Mouse (Mus musculus): Measurements from ENCODE around the gene Myocd. TPM values are rescaled to one million over a fixed set of nuclear protein-coding genes. Genes with fewer than 3 reads are reported as not detected.

Myocd gene
- polyA plus RNA-seq, 1 experiment from 2014 or later: 3.0 TPM

DNA sequence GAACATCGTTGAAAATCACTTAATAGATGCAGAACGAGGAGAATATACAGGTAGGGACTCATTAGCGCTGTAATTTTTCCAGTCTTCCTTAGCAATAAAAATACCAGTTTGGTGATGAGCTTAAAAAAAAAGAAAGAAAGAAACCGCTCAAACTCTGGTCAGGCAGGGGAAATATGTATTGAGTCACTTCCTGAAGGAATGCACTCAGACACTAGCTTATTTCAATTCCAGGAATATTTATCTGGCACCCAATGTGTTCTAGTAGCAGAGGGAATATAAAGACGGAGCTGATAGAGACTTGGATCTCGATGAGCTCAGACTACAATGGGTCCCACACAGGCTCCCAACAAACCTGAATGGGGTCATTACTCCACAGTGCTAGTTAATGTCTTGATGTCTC lies 5.7 kb upstream of the Myocd start:
- Histone ChIP-seq H3K27me3 (replicated peaks; ENCODE audit: insufficient read depth, low read length) (0 out of 2 replicates have a peak, but pooled peaks cover under 1% of the 10 kb centered on the region), H3K4me2 (replicated peaks; ENCODE audit: low read depth, low read length) (no peak overlapping the region), H3K36me3 (ENCODE audit: insufficient read depth, low read length) (no peaks in the 10 kb centered on the region), H3K27ac (ENCODE audit: low read length) (no peak overlapping the region), H3K9me3 (ENCODE audit: low read length) (no peaks in the 10 kb centered on the region), H3K4me1 (ENCODE audit: insufficient read depth, low read depth, low read length) (peaks cover 5% of the 10 kb centered on the region; the same call in 1 of the 2 replicates), H3K9ac (replicated peaks; ENCODE audit: low read depth) (no peak overlapping the region), H3K4me3 (ENCODE audit: low read depth, low read length) (no peak overlapping the region)
- TF ChIP-seq CTCF (IDR thresholded peaks at IDR 0.05): no peak
- TF ChIP-seq EP300 (IDR thresholded peaks at IDR 0.05): no peak
- DNase-seq (ENCODE audit: low spot score) (peak; percentile 50), ATAC-seq (no peak)
- WGBS: 66% methylated on average over 6 of the region's 6 CpGs

DNA sequence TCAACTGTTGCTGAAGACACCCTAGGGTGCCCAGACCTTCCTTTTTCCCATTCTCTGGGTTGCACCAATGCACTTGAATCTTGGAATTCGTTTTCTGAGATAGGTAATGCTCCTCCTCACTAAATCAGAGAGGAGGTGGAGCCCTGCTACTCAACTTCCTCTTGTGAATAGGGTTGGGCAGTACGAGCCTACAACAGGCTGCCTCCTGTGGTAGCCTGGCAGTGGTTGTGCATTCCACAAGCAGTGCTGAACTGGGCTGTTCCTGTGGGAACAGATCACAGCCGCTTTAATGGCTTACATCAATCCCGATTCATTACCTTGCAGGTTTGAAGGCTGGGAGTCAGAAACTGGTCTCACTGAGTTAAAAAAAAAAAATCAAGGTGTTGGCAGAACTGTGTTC lies 1.2 kb upstream of the Myocd start:
- DNase-seq (ENCODE audit: low spot score) (peak; percentile 50), ATAC-seq (peak; percentile 38; the same call in 1 of the 2 replicates)
- peaks cover 5% of the 10 kb centered on the region; the same call in 1 of the 2 replicates for H3K4me1 ChIP-seq (ENCODE audit: insufficient read depth, low read depth, low read length)
- no peaks in the 10 kb centered on the region for H3K36me3 ChIP-seq (ENCODE audit: insufficient read depth, low read length)
- H3K9me3 ChIP-seq (ENCODE audit: low read length): no peaks in the 10 kb centered on the region
- H3K9ac ChIP-seq (replicated peaks; ENCODE audit: low read depth): no peak overlapping the region
- TF ChIP-seq EP300 (IDR thresholded peaks at IDR 0.05) (no peak), CTCF (IDR thresholded peaks at IDR 0.05) (peak; percentile 46)
- WGBS: 20% methylated on average over 4 of the region's 4 CpGs
- no peak overlapping the region for H3K4me2 ChIP-seq (replicated peaks; ENCODE audit: low read depth, low read length)
- H3K4me3 ChIP-seq (ENCODE audit: low read depth, low read length): no peak overlapping the region
- 0 out of 2 replicates have a peak, but pooled peaks cover 3% of the 10 kb centered on the region for H3K27me3 ChIP-seq (replicated peaks; ENCODE audit: insufficient read depth, low read length)
- H3K27ac ChIP-seq (ENCODE audit: low read length): no peak overlapping the region

DNA sequence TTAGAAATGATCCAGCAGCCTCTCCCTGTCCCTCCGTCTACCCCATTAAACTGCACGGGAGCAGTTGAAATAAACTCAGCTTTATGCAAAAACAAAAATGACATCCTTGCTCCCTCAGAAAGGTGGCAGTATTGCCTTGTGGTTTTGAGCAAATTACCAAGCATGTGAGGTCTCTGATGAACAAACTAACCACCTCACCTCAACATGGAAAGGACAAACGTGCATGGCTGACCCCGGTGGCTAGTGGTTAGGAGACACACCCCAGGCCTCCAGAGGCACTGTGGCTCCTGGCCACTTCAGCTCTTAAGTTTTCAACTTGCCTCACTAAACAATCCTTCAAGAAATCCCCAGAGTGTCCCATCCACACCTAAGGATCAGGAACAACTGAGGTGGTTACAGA lies 1.5 kb downstream of the Myocd start:
- DNase-seq (ENCODE audit: low spot score) (peak; percentile 78), ATAC-seq (peak; percentile 43; the same call in 1 of the 2 replicates)
- peak; percentile 79 for TF ChIP-seq CTCF (IDR thresholded peaks at IDR 0.05)
- no peak for TF ChIP-seq EP300 (IDR thresholded peaks at IDR 0.05)
- no peak overlapping the region for H3K9ac ChIP-seq (replicated peaks; ENCODE audit: low read depth)
- peaks cover 5% of the 10 kb centered on the region; the same call in 1 of the 2 replicates for H3K4me1 ChIP-seq (ENCODE audit: insufficient read depth, low read depth, low read length)
- H3K27me3 ChIP-seq (replicated peaks; ENCODE audit: insufficient read depth, low read length): 0 out of 2 replicates have a peak, but pooled peaks cover 3% of the 10 kb centered on the region
- no peak overlapping the region for H3K4me3 ChIP-seq (ENCODE audit: low read depth, low read length)
- no peaks in the 10 kb centered on the region for H3K9me3 ChIP-seq (ENCODE audit: low read length)
- no peaks in the 10 kb centered on the region for H3K36me3 ChIP-seq (ENCODE audit: insufficient read depth, low read length)
- H3K4me2 ChIP-seq (replicated peaks; ENCODE audit: low read depth, low read length): no peak overlapping the region
- WGBS: 27% methylated on average over 4 of the region's 4 CpGs
- H3K27ac ChIP-seq (ENCODE audit: low read length): no peak overlapping the region

- TF ChIP-seq EP300 (IDR thresholded peaks at IDR 0.05) (no peak), CTCF (IDR thresholded peaks at IDR 0.05) (no peak)
- ATAC-seq (no peak), DNase-seq (ENCODE audit: low spot score) (no peak)
- 65% methylated on average over 6 of the region's 6 CpGs for WGBS
- H3K4me2 ChIP-seq (replicated peaks; ENCODE audit: low read depth, low read length): no peak overlapping the region
- H3K9me3 ChIP-seq (ENCODE audit: low read length): no peaks in the 10 kb centered on the region
- no peak overlapping the region for H3K27ac ChIP-seq (ENCODE audit: low read length)
- H3K4me3 ChIP-seq (ENCODE audit: low read depth, low read length): no peak overlapping the region
- H3K36me3 ChIP-seq (ENCODE audit: insufficient read depth, low read length): no peaks in the 10 kb centered on the region
- no peaks in the 10 kb centered on the region for H3K27me3 ChIP-seq (replicated peaks; ENCODE audit: insufficient read depth, low read length)
- H3K9ac ChIP-seq (replicated peaks; ENCODE audit: low read depth): no peak overlapping the region
- H3K4me1 ChIP-seq (ENCODE audit: insufficient read depth, low read depth, low read length): no peaks in the 10 kb centered on the region
Measured at GRCm38 (mm10) chr11:65263466-65263865, 6.3 kb downstream of the Myocd start.

DNA sequence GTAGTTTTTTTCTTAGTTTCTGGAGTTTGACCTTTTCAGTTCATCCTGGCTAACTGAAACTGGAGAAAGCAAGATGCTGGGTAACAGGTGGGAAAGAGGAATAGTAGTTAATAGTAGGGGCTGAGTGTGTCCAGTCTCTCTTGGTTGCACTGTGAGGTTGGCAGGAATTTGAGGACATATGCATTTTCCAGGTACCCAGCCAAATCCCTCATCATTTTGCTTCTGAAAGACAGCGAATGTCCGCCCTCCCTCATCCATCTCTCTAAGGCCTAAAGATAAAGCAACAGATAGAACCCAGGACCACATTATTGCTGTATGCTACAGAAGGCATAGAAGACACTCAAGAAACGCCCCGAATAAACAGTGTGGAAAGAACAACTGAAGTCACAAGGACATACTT lies 10.8 kb downstream of the Myocd start:
- H3K27me3 ChIP-seq (replicated peaks; ENCODE audit: insufficient read depth, low read length): no peaks in the 10 kb centered on the region
- no peak for ATAC-seq
- no peaks in the 10 kb centered on the region for H3K4me1 ChIP-seq (ENCODE audit: insufficient read depth, low read depth, low read length)
- H3K27ac ChIP-seq (ENCODE audit: low read length): no peak overlapping the region
- H3K4me3 ChIP-seq (ENCODE audit: low read depth, low read length): no peak overlapping the region
- TF ChIP-seq CTCF (IDR thresholded peaks at IDR 0.05) (no peak), EP300 (IDR thresholded peaks at IDR 0.05) (no peak)
- no peak overlapping the region for H3K4me2 ChIP-seq (replicated peaks; ENCODE audit: low read depth, low read length)
- whole genome bisulfite sequencing: 85% methylated on average over 4 of the region's 4 CpGs
- no peak overlapping the region for H3K9ac ChIP-seq (replicated peaks; ENCODE audit: low read depth)
- no peaks in the 10 kb centered on the region for H3K9me3 ChIP-seq (ENCODE audit: low read length)
- no peak for DNase-seq (ENCODE audit: low spot score)
- H3K36me3 ChIP-seq (ENCODE audit: insufficient read depth, low read length): no peaks in the 10 kb centered on the region

DNA sequence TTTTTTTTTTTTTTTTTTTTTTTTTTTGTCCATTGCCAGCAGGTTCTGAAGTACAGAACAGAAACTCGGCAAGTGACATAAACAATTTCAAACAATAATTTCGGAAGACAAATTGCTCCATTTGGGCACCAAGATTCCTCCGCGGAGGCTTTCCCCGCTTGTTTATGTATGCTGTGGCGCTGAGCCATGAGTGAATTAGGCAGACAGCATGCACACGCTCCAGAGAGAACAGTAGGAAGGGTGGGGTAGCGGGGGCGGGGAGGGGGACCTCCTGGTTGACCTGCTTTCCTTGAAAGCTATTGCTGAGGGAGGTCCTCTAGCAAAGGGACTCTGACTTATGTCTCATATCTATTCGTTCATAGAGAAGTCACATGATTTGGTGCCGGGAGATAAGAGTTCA lies 13.6 kb downstream of the Myocd start:
- H3K4me2 ChIP-seq (replicated peaks; ENCODE audit: low read depth, low read length): 0 out of 2 replicates have a peak overlapping the region, but pooled peaks have one; percentile 25
- WGBS: 36% methylated on average over 11 of the region's 11 CpGs
- ATAC-seq (no peak), DNase-seq (ENCODE audit: low spot score) (peak; percentile 28)
- H3K27ac ChIP-seq (ENCODE audit: low read length): no peak overlapping the region
- H3K9me3 ChIP-seq (ENCODE audit: low read length): no peaks in the 10 kb centered on the region
- H3K36me3 ChIP-seq (ENCODE audit: insufficient read depth, low read length): no peaks in the 10 kb centered on the region
- no peaks in the 10 kb centered on the region for H3K4me1 ChIP-seq (ENCODE audit: insufficient read depth, low read depth, low read length)
- no peak overlapping the region for H3K4me3 ChIP-seq (ENCODE audit: low read depth, low read length)
- no peaks in the 10 kb centered on the region for H3K27me3 ChIP-seq (replicated peaks; ENCODE audit: insufficient read depth, low read length)
- no peak overlapping the region for H3K9ac ChIP-seq (replicated peaks; ENCODE audit: low read depth)
- TF ChIP-seq CTCF (IDR thresholded peaks at IDR 0.05): no peak
- TF ChIP-seq EP300 (IDR thresholded peaks at IDR 0.05): no peak

GRCm38 (mm10) chr11:65255564-65255963 lies 14.2 kb downstream of the Myocd start:
- WGBS: 50% methylated on average over 6 of the region's 6 CpGs
- H3K4me2 ChIP-seq (replicated peaks; ENCODE audit: low read depth, low read length): no peak overlapping the region
- no peak overlapping the region for H3K4me3 ChIP-seq (ENCODE audit: low read depth, low read length)
- DNase-seq (ENCODE audit: low spot score): no peak
- no peak overlapping the region for H3K9ac ChIP-seq (replicated peaks; ENCODE audit: low read depth)
- H3K36me3 ChIP-seq (ENCODE audit: insufficient read depth, low read length): no peaks in the 10 kb centered on the region
- no peaks in the 10 kb centered on the region for H3K27me3 ChIP-seq (replicated peaks; ENCODE audit: insufficient read depth, low read length)
- TF ChIP-seq CTCF (IDR thresholded peaks at IDR 0.05) (no peak), EP300 (IDR thresholded peaks at IDR 0.05) (no peak)
- H3K9me3 ChIP-seq (ENCODE audit: low read length): no peaks in the 10 kb centered on the region
- no peaks in the 10 kb centered on the region for H3K4me1 ChIP-seq (ENCODE audit: insufficient read depth, low read depth, low read length)
- ATAC-seq: no peak
- no peak overlapping the region for H3K27ac ChIP-seq (ENCODE audit: low read length)
